Mouse (Mus musculus) G1E (cell line): ENCODE data around the gene Tulp2. TPM values are rescaled to one million over a fixed set of nuclear protein-coding genes. Genes with fewer than 3 reads are reported as not detected.
"Not testable (repeated sequence)": the region's sequence is repeated elsewhere in the genome, so short reads cannot be mapped to it uniquely, and the experiment has no call there.

Experiments
- ATAC-seq: 2 replicates; pipeline ENCODE4 v1.8.0; 2016; ENCODE audit warnings: mild to moderate bottlenecking; ENCODE audit not compliant: insufficient number of reproducible peaks, poor library complexity, low FRiP score, severe bottlenecking; ENCODE audit errors: extremely low read depth
- DNase-seq: peaks from one replicate; pipeline ENCODE4 v3.0.0; 2012; ENCODE audit warnings: low spot score
- H3K27me3 ChIP-seq: 2 replicates; pipeline ENCODE4 v1.6.1; 2012; ENCODE audit warnings: mild to moderate bottlenecking, low read length, inconsistent platforms; ENCODE audit not compliant: insufficient read depth
- H3K36me3 ChIP-seq: replicated peaks from 2 replicates; pipeline ENCODE3; 2012; ENCODE audit warnings: mild to moderate bottlenecking, inconsistent platforms
- H3K4me1 ChIP-seq: 2 replicates; pipeline ENCODE4 v1.6.1; 2012; ENCODE audit warnings: low read depth, low read length, inconsistent platforms, mixed read lengths; ENCODE audit not compliant: insufficient read depth
- H3K4me3 ChIP-seq: 2 replicates; pipeline ENCODE4 v1.5.1; 2012; ENCODE audit warnings: low read depth, mild to moderate bottlenecking, inconsistent platforms, low read length, moderate library complexity, mixed read lengths
- H3K9me3 ChIP-seq: replicated peaks from 2 replicates; pipeline ENCODE4 v1.6.1; 2012; ENCODE audit warnings: inconsistent platforms
- CTCF ChIP-seq: IDR thresholded peaks from 2 replicates; pipeline ENCODE4 v1.5.1; 2012; ENCODE audit warnings: low read depth, low read length, inconsistent platforms, mixed read lengths
- GATA1 ChIP-seq: IDR thresholded peaks from 2 replicates; pipeline ENCODE4 v1.6.1; 2012; ENCODE audit warnings: borderline replicate concordance, low read length, inconsistent platforms, mixed read lengths
- GATA2 ChIP-seq: IDR thresholded peaks from 2 replicates; pipeline ENCODE4 v1.6.1; 2012; ENCODE audit warnings: low read depth, low read length, inconsistent platforms, borderline replicate concordance
- POLR2AphosphoS5 ChIP-seq: IDR thresholded peaks from 2 replicates; pipeline ENCODE4 v1.6.1; 2012; ENCODE audit warnings: low read depth, low read length, inconsistent platforms; ENCODE audit not compliant: insufficient replicate concordance
- TAL1 ChIP-seq: conservative IDR thresholded peaks from 2 replicates; pipeline ENCODE4 v1.6.1; 2012; ENCODE audit warnings: low read depth, low read length, inconsistent platforms, mixed read lengths
- polyA plus RNA-seq: library from polyadenylated mRNA; stranded (reverse); fragments of >175 nt; gene quantifications from 2 replicates; pipeline ENCODE4 v1.2.3, GENCODE M21; 2012
- total RNA-seq, 2 experiments: library from RNA; stranded (forward) in 1 of 2; stranded (reverse) in 1 of 2; fragments of 200-1000 nt in 1 of 2; fragments of >200 nt in 1 of 2; fragmentation: Nextera tagmentation in 1 of 2; gene quantifications; 2 replicates each; pipeline ENCODE4 v1.2.3; 2014 to 2017

Tulp2 gene
- total and polyA plus RNA-seq, 3 experiments = 0.49 to 1.7 (median 0.98) TPM

- Histone ChIP-seq H3K36me3 (peaks cover 47% of the 10 kb centered on the region), H3K27me3 (no peaks in the 10 kb centered on the region), H3K4me1 (peaks cover 45% of the 10 kb centered on the region), H3K9me3 (no peaks in the 10 kb centered on the region), H3K4me3 (peak overlapping the region; percentile 85)
- DNase-seq = peak; percentile 67
- TF ChIP-seq GATA2 (no peak), GATA1 (no peak), POLR2AphosphoS5 (no peak), CTCF (no peak), TAL1 (no peak)
- peak; percentile 67 for ATAC-seq
Measured at GRCm38 (mm10) chr7:45508561-45508960, 26.9 kb downstream of the Tulp2 start.

- no peak for DNase-seq
- TF ChIP-seq TAL1 = no peak
- no peak for TF ChIP-seq GATA2
- TF ChIP-seq CTCF = no peak
- no peak for TF ChIP-seq GATA1
- TF ChIP-seq POLR2AphosphoS5 = no peak
- H3K4me1 ChIP-seq = peaks cover 43% of the 10 kb centered on the region
- H3K4me3 ChIP-seq = peak overlapping the region; percentile 85
- peaks cover 39% of the 10 kb centered on the region for H3K36me3 ChIP-seq
- ATAC-seq = no peak
- H3K27me3 ChIP-seq = no peaks in the 10 kb centered on the region
- no peaks in the 10 kb centered on the region for H3K9me3 ChIP-seq
Measured at GRCm38 (mm10) chr7:45509181-45509882, 27.7 kb downstream of the Tulp2 start.

- peak; percentile 85 for ATAC-seq
- DNase-seq = peak; percentile 74
- peak within 1 kb of the TSS; percentile 85 for H3K4me3 ChIP-seq
- H3K36me3 ChIP-seq = peaks cover 31% of the 10 kb centered on the region
- TF ChIP-seq CTCF (no peak), GATA1 (no peak), GATA2 (no peak), POLR2AphosphoS5 (no peak)
- H3K4me1 ChIP-seq = peaks cover 44% of the 10 kb centered on the region
- no peaks in the 10 kb centered on the region for H3K9me3 ChIP-seq
- H3K27me3 ChIP-seq = no peaks in the 10 kb centered on the region
Measured at GRCm38 (mm10) chr7:45509912-45510787, 28.5 kb downstream of the Tulp2 start, which contains the start of gene Nucb1. Gene Nucb1, minus strand, starts transcription at chr7:45510406.

GRCm38 (mm10) chr7:45514411-45514810 lies 32.7 kb downstream of the Tulp2 start:
- Histone ChIP-seq H3K4me1 (peaks cover 35% of the 10 kb centered on the region), H3K36me3 (peaks cover 2% of the 10 kb centered on the region), H3K9me3 (no peaks in the 10 kb centered on the region), H3K27me3 (no peaks in the 10 kb centered on the region), H3K4me3 (no peak overlapping the region)
- ATAC-seq = no peak
- DNase-seq = no peak
- TF ChIP-seq POLR2AphosphoS5 (no peak), CTCF (no peak), GATA1 (no peak), GATA2 (no peak), TAL1 (no peak)

GRCm38 (mm10) chr7:45515436-45515835 lies 33.8 kb downstream of the Tulp2 start:
- ATAC-seq (no peak), DNase-seq (no peak)
- peaks cover 2% of the 10 kb centered on the region for H3K36me3 ChIP-seq
- H3K27me3 ChIP-seq = no peaks in the 10 kb centered on the region
- H3K9me3 ChIP-seq = no peaks in the 10 kb centered on the region
- H3K4me3 ChIP-seq = no peak overlapping the region
- TF ChIP-seq TAL1 (no peak), GATA2 (no peak), POLR2AphosphoS5 (no peak), CTCF (no peak)
- H3K4me1 ChIP-seq = peaks cover 35% of the 10 kb centered on the region

GRCm38 (mm10) chr7:45516846-45517245 lies 35.2 kb downstream of the Tulp2 start:
- H3K9me3 ChIP-seq, H3K36me3 ChIP-seq, H3K27me3 ChIP-seq, ATAC-seq, DNase-seq, H3K4me3 ChIP-seq: not testable (repeated sequence)
- peaks cover 44% of the 10 kb centered on the region for H3K4me1 ChIP-seq
